Mouse (Mus musculus): ENCODE data around the gene Rabep2.

The Rabep2 gene

GRCm38 (mm10) chr7:126494120-126494519 lies 65.6 kb downstream of the Rabep2 start:
- no peak for DNase-seq (ENCODE audit: low spot score in 2 of 2)

- no peak for DNase-seq (ENCODE audit: low spot score in 2 of 2)
Measured at GRCm38 (mm10) chr7:126496475-126496874, 67.9 kb downstream of the Rabep2 start.

GRCm38 (mm10) chr7:126497966-126498365 lies 69.4 kb downstream of the Rabep2 start:
- no peak for DNase-seq (ENCODE audit: low spot score in 2 of 2)
